Mouse (Mus musculus) limb, embryonic 14.5 days (tissue): ENCODE results near the gene Pcp2. TPM values are rescaled to one million over a fixed set of nuclear protein-coding genes. Genes with fewer than 3 reads are reported as not detected.

Source experiments
- ATAC-seq: fragments of 200-750 bp; cut with Nextera tagmentation; 2 replicates; pipeline ENCODE4 v1.8.0; 2017; ENCODE audit warnings: low read depth, moderate number of reproducible peaks, moderate TSS enrichment; ENCODE audit not compliant: low FRiP score
- DNase-seq: peaks from one replicate; pipeline ENCODE4 v3.0.0-alpha.2; 2015; ENCODE audit warnings: low spot score
- H3K27ac ChIP-seq: fragments of 300-500 bp; sonication (generic); replicated peaks from 2 replicates; pipeline ENCODE4 v1.5.1; 2014; ENCODE audit warnings: low read depth, mild to moderate bottlenecking, low read length, moderate library complexity, mixed read lengths
- H3K27me3 ChIP-seq: fragments of 300-500 bp; sonication (generic); 2 replicates; pipeline ENCODE4 v1.6.1; 2014; ENCODE audit warnings: low read length, mixed read lengths; ENCODE audit not compliant: control insufficient read depth, insufficient read depth
- H3K36me3 ChIP-seq: fragments of 300-500 bp; sonication (generic); 2 replicates; pipeline ENCODE4 v1.6.1; 2014; ENCODE audit warnings: mild to moderate bottlenecking, low read length, moderate library complexity, mixed read lengths; ENCODE audit not compliant: control insufficient read depth, insufficient read depth
- H3K4me1 ChIP-seq: fragments of 300-500 bp; sonication (generic); 2 replicates; pipeline ENCODE4 v1.6.1; 2014; ENCODE audit warnings: antibody characterized with exemption, low read length, mixed read lengths; ENCODE audit not compliant: control insufficient read depth, insufficient read depth
- H3K4me2 ChIP-seq: fragments of 300-500 bp; sonication (generic); replicated peaks from 2 replicates; pipeline ENCODE4 v1.6.1; 2014; ENCODE audit warnings: low read depth, mild to moderate bottlenecking, low read length, moderate library complexity; ENCODE audit not compliant: severe bottlenecking
- H3K4me3 ChIP-seq: fragments of 300-500 bp; sonication (generic); replicated peaks from 2 replicates; pipeline ENCODE4 v1.5.1; 2014; ENCODE audit warnings: low read length
- H3K9ac ChIP-seq: fragments of 300-500 bp; sonication (generic); 2 replicates; pipeline ENCODE4 v1.6.1; 2014; ENCODE audit warnings: mild to moderate bottlenecking, low read depth, low read length, moderate library complexity; ENCODE audit not compliant: severe bottlenecking
- H3K9me3 ChIP-seq: fragments of 300-500 bp; sonication (generic); 2 replicates; pipeline ENCODE4 v1.6.1; 2016; ENCODE audit warnings: low read length; ENCODE audit not compliant: control insufficient read depth
- POLR2A ChIP-seq: fragments of 200-500 bp; IDR thresholded peaks from 2 replicates; pipeline ENCODE4 v1.8.0; 2012; ENCODE audit warnings: inconsistent platforms, mild to moderate bottlenecking, moderate library complexity, borderline replicate concordance; ENCODE audit not compliant: insufficient read depth, insufficient read length; ENCODE audit errors: extremely low read depth
- WGBS: fragments of 180-500 bp; shearing (Covaris S2); extraction: QIAGEN DNeasy Blood & Tissue Kit; methylation state at CpG from one replicate; pipeline ENCODE4 v1.1.7; 2014; 5-methylcytosine and 5-hydroxymethylcytosine counted together
- polyA plus RNA-seq, 2 experiments: library from polyadenylated mRNA; depleted of rRNA in 1 of 2; stranded (reverse) in 1 of 2; unstranded in 1 of 2; fragments of >200 nt; fragmentation: Nextera tagmentation in 1 of 2; extraction: Ambion mirVana in 1 of 2; gene quantifications; 2 replicates each; pipeline versions ENCODE4 v1.2.1 to v1.2.3; 2012 to 2014

The Pcp2 gene
- polyA plus RNA-seq, 2 experiments, result not detected

DNA sequence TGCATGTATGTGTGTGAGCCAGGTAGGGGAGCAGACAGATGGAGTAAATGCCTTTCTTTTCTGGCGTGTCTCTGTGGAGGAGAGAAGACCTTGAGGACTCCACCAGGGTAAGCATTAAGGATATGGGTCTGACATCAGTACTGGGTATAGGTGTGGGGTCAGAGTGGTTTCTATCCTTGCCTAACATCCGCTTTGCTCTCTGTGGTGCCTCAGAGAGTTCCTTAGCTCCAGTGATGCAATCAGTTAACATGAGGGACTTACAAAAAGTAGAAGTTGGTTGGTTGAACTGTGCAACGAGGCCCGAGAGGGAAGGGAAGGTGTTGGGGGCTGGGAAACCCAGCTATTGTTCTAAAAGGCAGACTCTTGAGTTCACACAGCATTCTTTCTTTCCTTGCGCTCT is 39.1 kb upstream of the Pcp2 start:
- no peak for DNase-seq
- H3K9ac ChIP-seq, result no peak overlapping the region
- H3K4me2 ChIP-seq, result no peak overlapping the region
- H3K4me1 ChIP-seq, result no peaks in the 10 kb centered on the region
- ATAC-seq, result no peak
- no peak overlapping the region for H3K27ac ChIP-seq
- H3K4me3 ChIP-seq, result no peak overlapping the region
- no peak for TF ChIP-seq POLR2A
- no peaks in the 10 kb centered on the region for H3K27me3 ChIP-seq
- H3K9me3 ChIP-seq, result no peaks in the 10 kb centered on the region
- 65% methylated on average over 5 of the region's 5 CpGs for WGBS
- no peaks in the 10 kb centered on the region for H3K36me3 ChIP-seq

- Histone ChIP-seq H3K9me3 (no peaks in the 10 kb centered on the region), H3K9ac (no peak overlapping the region), H3K4me1 (no peaks in the 10 kb centered on the region), H3K36me3 (no peaks in the 10 kb centered on the region), H3K27me3 (no peaks in the 10 kb centered on the region), H3K4me2 (no peak overlapping the region), H3K4me3 (no peak overlapping the region), H3K27ac (no peak overlapping the region)
- 79% methylated on average over 8 of the region's 8 CpGs for WGBS
- no peak for DNase-seq
- no peak for TF ChIP-seq POLR2A
- no peak for ATAC-seq
Measured at GRCm38 (mm10) chr8:3660889-3661288, 35.5 kb upstream of the Pcp2 start.

DNA sequence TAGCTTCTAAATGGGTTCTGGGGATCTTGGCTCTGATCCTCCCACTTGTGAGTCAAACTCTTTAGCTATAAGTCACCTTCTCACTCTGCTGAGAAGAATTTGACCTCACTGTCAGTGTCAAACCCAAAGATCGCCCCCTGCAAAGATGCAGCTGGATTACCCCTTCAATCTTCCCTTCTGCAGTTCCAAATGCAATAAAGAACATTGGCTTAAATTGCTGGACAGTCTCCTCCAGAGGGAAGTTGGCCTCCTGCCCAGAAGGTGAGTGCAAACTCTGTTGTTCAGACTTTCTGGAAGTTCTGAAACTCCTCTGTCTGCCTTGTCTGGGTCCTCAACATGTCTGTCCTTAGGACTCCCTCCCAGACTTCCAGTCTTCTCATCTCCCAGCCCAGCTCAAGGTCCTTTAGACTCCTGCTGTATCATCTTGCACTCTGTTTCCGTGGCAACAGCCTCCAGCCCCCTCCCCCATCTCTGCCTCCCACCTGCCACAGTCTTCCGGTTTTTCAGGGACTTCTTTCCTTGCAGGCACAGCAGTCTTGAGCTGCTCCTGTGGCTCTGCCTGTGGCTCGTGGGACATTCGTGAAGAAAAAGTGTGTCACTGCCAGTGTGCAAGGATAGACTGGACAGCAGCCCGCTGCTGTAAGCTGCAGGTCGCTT is 31.5 kb upstream of the Pcp2 start:
- WGBS, result 26% methylated on average over 7 of the region's 7 CpGs
- DNase-seq (no peak), ATAC-seq (no peak; the same call in 1 of the 2 replicates)
- H3K4me2 ChIP-seq, result no peak overlapping the region
- no peak overlapping the region for H3K27ac ChIP-seq
- no peaks in the 10 kb centered on the region for H3K4me1 ChIP-seq
- no peaks in the 10 kb centered on the region for H3K27me3 ChIP-seq
- TF ChIP-seq POLR2A, result no peak
- H3K4me3 ChIP-seq, result no peak overlapping the region
- H3K9ac ChIP-seq, result no peak overlapping the region
- no peaks in the 10 kb centered on the region for H3K36me3 ChIP-seq
- H3K9me3 ChIP-seq, result no peaks in the 10 kb centered on the region

GRCm38 (mm10) chr8:3655526-3655925 is 30.2 kb upstream of the Pcp2 start, which contains the start of gene Retn:
Gene Retn (plus strand): TSS chr8:3655770.
- no peaks in the 10 kb centered on the region for H3K27me3 ChIP-seq
- 70% methylated on average over 3 of the region's 3 CpGs for WGBS
- H3K27ac ChIP-seq, result no peak within 1 kb of the TSS
- no peaks in the 10 kb centered on the region for H3K4me1 ChIP-seq
- no peak within 1 kb of the TSS for H3K9ac ChIP-seq
- H3K9me3 ChIP-seq, result no peaks in the 10 kb centered on the region
- no peak for DNase-seq
- no peak within 1 kb of the TSS for H3K4me2 ChIP-seq
- no peaks in the 10 kb centered on the region for H3K36me3 ChIP-seq
- ATAC-seq, result no peak
- TF ChIP-seq POLR2A, result no peak
- no peak within 1 kb of the TSS for H3K4me3 ChIP-seq

DNA sequence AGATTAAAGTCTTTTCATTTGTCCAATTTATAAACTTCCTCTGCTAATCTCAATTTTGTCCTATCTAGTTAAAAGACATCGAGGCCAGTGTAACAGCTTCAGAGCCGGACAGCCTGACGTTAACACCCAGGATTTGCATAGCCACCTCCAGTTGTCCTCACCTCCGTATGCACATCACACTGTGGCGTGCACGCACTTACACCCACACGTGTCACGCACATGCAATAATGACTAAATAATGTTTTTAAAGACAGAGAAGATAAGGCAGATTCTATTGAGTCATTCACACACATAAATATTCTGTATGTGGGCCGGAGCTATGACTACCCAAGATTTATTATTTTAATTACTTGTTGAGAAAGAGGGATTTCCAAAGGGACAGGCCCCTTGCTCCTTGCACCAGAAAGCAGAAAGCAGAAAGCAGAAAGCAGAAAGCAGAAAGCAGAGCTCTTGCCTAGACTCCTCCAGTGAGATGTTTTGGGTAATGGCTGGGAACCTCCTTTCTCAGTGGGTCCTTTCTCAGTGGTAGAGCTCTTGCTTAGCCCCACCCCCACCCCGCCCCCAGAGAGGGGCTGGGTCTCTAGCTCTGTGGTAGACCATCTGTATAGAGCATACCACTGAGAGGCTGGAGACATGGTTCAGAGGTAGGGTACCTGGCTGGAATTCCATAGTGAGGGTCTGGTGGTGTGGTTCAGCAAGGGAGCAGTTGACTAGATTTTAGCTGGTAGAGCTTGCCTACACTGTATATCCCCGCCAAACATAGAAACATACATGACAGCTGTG is 29.6 kb upstream of the Pcp2 start:
- DNase-seq (no peak), ATAC-seq (no peak)
- H3K36me3 ChIP-seq, result no peaks in the 10 kb centered on the region
- H3K4me3 ChIP-seq, result no peak overlapping the region
- no peaks in the 10 kb centered on the region for H3K27me3 ChIP-seq
- no peaks in the 10 kb centered on the region for H3K9me3 ChIP-seq
- no peak overlapping the region for H3K4me2 ChIP-seq
- no peaks in the 10 kb centered on the region for H3K4me1 ChIP-seq
- H3K9ac ChIP-seq, result no peak overlapping the region
- 69% methylated on average over 11 of the region's 11 CpGs for WGBS
- H3K27ac ChIP-seq, result no peak overlapping the region
- no peak for TF ChIP-seq POLR2A
